ENCODE assay signal across 8 mouse cellular contexts in the genomic region with DNA sequence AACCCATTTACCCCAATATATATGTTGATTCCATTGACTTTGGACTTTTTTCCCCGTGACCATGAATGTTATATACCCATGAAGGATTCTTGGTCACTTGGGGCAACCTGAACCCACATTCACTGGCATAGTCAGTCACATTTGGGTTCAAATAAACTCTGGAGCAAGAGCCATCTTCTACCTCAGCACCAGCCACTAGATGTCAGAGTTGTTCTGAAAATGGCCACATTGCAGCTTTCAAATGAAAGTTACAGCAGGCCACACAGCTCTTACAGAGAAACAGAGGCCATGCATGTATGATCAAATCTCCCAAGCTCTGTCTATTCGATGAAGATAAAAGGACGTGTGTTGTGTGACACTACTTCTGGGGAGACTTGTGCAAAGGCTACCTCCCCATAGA. TPM values are rescaled to one million over a fixed set of nuclear protein-coding genes. Genes with fewer than 3 reads are reported as not detected.
DNase-seq lines count a peak whose midpoint lies in the region; ATAC-seq and TF ChIP-seq lines count a peak whose summit lies in the region.

No protein-coding gene starts in this region.

- 39% methylated on average over 3 of the region's 3 CpGs for WGBS in thymus, adult 2 months

- H3K36me3 ChIP-seq in thymus, adult 2 months (ENCODE audit: control insufficient read depth, insufficient read depth, low read length) = no peaks in the 10 kb centered on the region

- intact Hi-C loops in heart, postnatal 25 days (cut with DNase I) = loop anchor here (2.0 kb wide), 1 partner anchor 116 kb away; no protein-coding TSS in a partner anchor
- intact Hi-C loops in heart, postnatal 14 days (cut with DNase I) = loop anchor here (1.0 kb wide), 1 partner anchor 118 kb away; no protein-coding TSS in a partner anchor

- peak; percentile 60 for DNase-seq in heart, adult 11 months
- DNase-seq in heart, postnatal 25 days (ENCODE audit: low spot score) = no peak
- peak; percentile 61 for DNase-seq in thymus, adult 2 months
- DNase-seq in thymus, adult 18-20 months = no peak
- DNase-seq in heart, postnatal 14 days = peak; percentile 7 to 25
- DNase-seq in lung, postnatal 36 days = peak; percentile 43
- DNase-seq in ovary, postnatal 36 days (ENCODE audit: low spot score) = no peak

- H3K27ac ChIP-seq in thymus, adult 2 months (ENCODE audit: control insufficient read depth, insufficient read depth, low read length) = no peak overlapping the region

- no peaks in the 10 kb centered on the region for H3K27me3 ChIP-seq in thymus, adult 2 months (ENCODE audit: control insufficient read depth, insufficient read depth, low read length)

- no peak for ATAC-seq in erythroblast, adult 5-6 weeks (replicated peaks; ENCODE audit: low FRiP score, poor library complexity, severe bottlenecking)

- TF ChIP-seq CTCF in thymus, adult 2 months (IDR thresholded peaks at IDR 0.05; ENCODE audit: borderline replicate concordance, control insufficient read depth, extremely low read depth, insufficient read depth, low read length, poor library complexity) = no peak

- no peaks in the 10 kb centered on the region for H3K4me1 ChIP-seq in thymus, adult 2 months (replicated peaks; ENCODE audit: control insufficient read depth, insufficient read depth, low read length)

- no peak for TF ChIP-seq POLR2A in thymus, adult 2 months (IDR thresholded peaks at IDR 0.05; ENCODE audit: control insufficient read depth, extremely low read depth, insufficient read depth, low read length, poor library complexity)

- no peak overlapping the region for H3K4me3 ChIP-seq in thymus, adult 2 months (ENCODE audit: control insufficient read depth, insufficient read depth, low read length)

RNA-seq across cellular contexts. Expression of gene Cst7, which starts 11.6 kb away (rescaled TPM):
- not detected for total RNA-seq in heart, postnatal 25 days (2021)
- polyA plus RNA-seq in thymus, adult 2 months (2012; rRNA removed) = 7.8 and 11.1 TPM in 2 replicates
- total RNA-seq in heart, postnatal 14 days (2021) = not detected
- 45.9 and 54.5 TPM in 2 replicates for total RNA-seq in erythroblast, adult 5-6 weeks (2015; ENCODE audit: low replicate concordance)
- total RNA-seq in erythroblast, adult 5-6 weeks (2017; ENCODE audit: low replicate concordance) = 40.1 and 48.2 TPM in 2 replicates

RNA-seq across cellular contexts. Expression of gene Apmap, which starts 49.8 kb away (rescaled TPM):
- 10 to 100 TPM; 52.0 to 55.7 TPM for total RNA-seq in heart, postnatal 25 days (2021)
- 53.0 and 58.6 TPM in 2 replicates for polyA plus RNA-seq in thymus, adult 2 months (2012; rRNA removed)
- 10 to 100 TPM; 46.6 to 48.6 TPM for total RNA-seq in heart, postnatal 14 days (2021)
- 3.6 and 15.9 TPM in 2 replicates for total RNA-seq in erythroblast, adult 5-6 weeks (2015; ENCODE audit: low replicate concordance)
- total RNA-seq in erythroblast, adult 5-6 weeks (2017; ENCODE audit: low replicate concordance) = 14.1 and 20.7 TPM in 2 replicates

Comparison
In these comparisons a context has a peak if more than half of its experiments do, and no peak if none do; other contexts are left out.
1. DNase-seq: peak in heart, adult 11 months (single experiment), thymus, adult 2 months (single experiment), heart, postnatal 14 days (2 of 2) and lung, postnatal 36 days (single experiment); none in heart, postnatal 25 days (single experiment), thymus, adult 18-20 months (0 of 2) and ovary, postnatal 36 days (single experiment).
2. RNA of gene Cst7, which starts 11.6 kb away (total RNA-seq): 40.1 to 54.5 TPM in erythroblast, adult 5-6 weeks; not detected in heart, postnatal 14 days and not detected in heart, postnatal 25 days; every median in the first group is over 10 times any median in the second.